Mouse (Mus musculus) cerebellum, postnatal 4 days (tissue): ENCODE data around the gene Zfp831.

Experiments
- DNase-seq, 2 experiments: peaks; one replicate each; pipeline ENCODE4 v3.0.0; 2022; ENCODE audit warnings: low spot score in 2 of 2, mixed read lengths in 1 of 2

Zfp831 gene

GRCm38 (mm10) chr2:174727114-174727823 is 83.9 kb downstream of the Zfp831 start:
- DNase-seq: no peak

DNA sequence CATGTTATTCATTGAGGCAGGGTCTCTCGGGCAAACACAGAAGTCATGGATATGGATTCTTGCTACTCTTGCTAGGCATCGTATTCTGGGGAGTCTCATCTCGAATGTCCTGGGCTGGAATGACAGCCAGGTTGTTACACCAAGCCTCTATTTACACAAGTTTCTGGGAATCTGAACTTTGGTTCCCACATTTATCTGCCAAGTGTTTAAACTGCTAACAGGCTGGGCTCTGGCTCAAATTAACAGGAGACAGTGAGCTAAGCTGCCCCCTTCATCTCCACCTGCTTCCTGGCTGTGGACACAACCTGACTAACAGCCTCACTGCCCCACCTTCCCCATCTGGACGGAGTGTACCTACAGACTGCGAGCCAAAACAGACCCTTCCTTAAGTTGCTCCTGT is 88.6 kb downstream of the Zfp831 start:
- no peak for DNase-seq

DNA sequence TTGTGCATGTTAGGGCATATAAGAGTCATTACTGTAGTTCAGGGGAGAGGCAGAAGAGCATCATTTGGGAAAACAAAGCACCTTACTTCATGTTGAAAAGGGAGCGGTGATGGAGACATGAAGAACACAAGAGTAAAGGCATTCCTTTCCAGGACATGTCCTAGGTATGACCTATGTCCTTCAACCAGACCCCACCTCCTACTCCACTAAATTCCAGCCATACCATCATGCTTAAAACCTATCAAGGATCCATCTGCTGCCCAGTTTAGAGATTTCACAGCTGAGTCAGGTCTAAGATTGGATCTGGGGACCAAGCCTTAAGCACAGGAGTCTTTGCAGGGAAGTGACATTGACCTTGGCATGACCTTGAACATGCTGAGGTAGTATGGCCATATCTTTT is 91.9 kb downstream of the Zfp831 start:
- no peak for DNase-seq

- no peak for DNase-seq
These were observed 103.8 kb downstream of the Zfp831 start for GRCm38 (mm10) chr2:174747182-174747581.

DNA sequence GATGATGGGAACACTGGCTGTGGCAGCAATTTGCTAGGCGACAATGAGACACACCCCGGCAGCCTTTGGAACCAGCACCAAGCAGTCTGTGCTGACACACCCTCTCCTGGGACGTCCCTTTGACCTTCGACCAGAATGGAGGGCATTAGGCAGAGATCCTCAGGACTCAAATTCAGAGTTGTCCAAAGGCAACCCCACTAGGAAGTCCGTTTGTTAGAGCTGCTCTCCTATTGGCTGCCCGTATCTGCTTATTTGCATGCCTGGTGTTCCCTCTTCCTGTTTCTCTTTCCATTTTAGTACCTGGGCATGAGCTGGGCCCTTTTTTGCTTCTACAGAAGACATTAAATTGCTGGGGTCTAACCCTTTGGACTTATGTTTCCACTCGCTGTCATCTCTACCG is 105.0 kb downstream of the Zfp831 start:
- no peak for DNase-seq

DNA sequence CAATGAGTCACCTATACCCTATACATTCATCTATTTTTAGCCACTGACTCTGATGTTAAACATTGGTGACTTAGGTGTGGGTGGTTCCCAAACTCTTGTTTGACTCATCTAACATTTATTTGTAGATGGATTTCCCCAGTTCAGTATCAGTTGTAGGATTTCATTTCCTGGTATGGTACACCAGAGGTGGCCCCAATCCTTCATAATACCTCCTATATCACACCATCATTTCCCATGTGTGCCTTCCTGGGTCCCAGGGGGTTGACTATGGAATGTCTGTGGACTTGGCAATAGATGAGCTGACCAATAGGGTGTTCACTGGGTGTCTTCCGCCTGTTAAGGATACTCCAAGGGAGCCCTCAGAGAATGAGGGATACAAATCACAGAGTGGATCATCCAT is 109.9 kb downstream of the Zfp831 start:
- no peak for DNase-seq

GRCm38 (mm10) chr2:174754231-174754630 is 110.9 kb downstream of the Zfp831 start:
- no peak for DNase-seq

DNA sequence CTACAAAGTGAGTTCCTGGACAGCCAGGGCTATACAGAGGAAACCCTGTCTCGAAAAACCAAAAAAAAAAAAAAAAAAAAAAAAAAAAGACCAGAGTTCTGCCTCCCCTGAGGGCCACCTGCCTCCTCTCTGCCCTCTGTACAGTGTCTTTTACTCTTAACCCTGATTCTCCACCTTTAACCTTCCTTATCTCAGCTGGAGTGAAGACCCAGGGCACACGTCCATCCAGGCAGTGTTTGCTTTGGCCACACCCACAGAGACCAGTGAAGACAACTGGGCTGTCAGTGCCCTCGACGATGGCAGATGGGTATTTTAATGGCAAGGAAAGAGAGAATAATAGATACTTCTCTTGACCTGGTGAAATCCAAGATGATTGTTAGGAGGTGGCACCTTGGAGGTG is 115.9 kb downstream of the Zfp831 start:
- DNase-seq: no peak
